8 mouse cellular contexts compared by ENCODE assay signal in the genomic region with DNA sequence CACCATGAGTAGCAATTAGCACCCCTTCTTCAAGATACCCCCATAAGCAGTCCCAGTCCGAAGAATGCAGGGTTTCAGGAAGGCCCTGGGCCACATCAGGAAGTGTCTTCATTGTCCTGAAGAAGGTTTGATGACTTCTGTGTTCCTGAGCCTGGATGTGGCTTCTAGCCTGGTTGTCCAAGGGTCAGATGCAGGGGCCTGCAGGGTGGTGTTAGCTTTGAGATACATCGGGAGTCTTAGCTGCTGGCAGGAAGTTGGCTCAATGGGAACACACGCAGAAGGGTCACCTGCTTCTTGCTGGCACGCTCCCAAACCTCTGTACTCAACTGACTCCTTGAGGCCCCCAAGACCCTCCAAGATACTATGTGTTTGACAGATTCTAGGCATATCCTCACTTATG. TPM values are rescaled to one million over a fixed set of nuclear protein-coding genes. Genes with fewer than 3 reads are reported as not detected.
DNase-seq lines count a peak whose midpoint lies in the region; ATAC-seq and TF ChIP-seq lines count a peak whose summit lies in the region.

No protein-coding gene starts in this region.

- 55% methylated on average over 4 of the region's 4 CpGs for WGBS in kidney, postnatal 0 days
- WGBS in embryonic facial prominence, embryonic 13.5 days = 64% methylated on average over 4 of the region's 4 CpGs
- WGBS in hindbrain, embryonic 16.5 days = 83% methylated on average over 4 of the region's 4 CpGs
- 74% methylated on average over 4 of the region's 4 CpGs for WGBS in midbrain, postnatal 0 days

- H3K9ac ChIP-seq in kidney, postnatal 0 days (ENCODE audit: low read depth, low read length) = 0 out of 2 replicates have a peak overlapping the region, but pooled peaks have one; percentile 49
- H3K9ac ChIP-seq in embryonic facial prominence, embryonic 13.5 days = peak overlapping the region; percentile 64
- peak overlapping the region; percentile 29; the same call in 1 of the 2 replicates for H3K9ac ChIP-seq in hindbrain, embryonic 16.5 days (ENCODE audit: low read depth, low read length)
- H3K9ac ChIP-seq in midbrain, postnatal 0 days (replicated peaks; ENCODE audit: low read length, poor library complexity, severe bottlenecking) = peak overlapping the region; percentile 33; the same call in 1 of the 2 replicates

- no peaks in the 10 kb centered on the region for H3K27me3 ChIP-seq in kidney, postnatal 0 days (ENCODE audit: insufficient read depth, low read length)
- H3K27me3 ChIP-seq in embryonic facial prominence, embryonic 13.5 days = no peaks in the 10 kb centered on the region
- H3K27me3 ChIP-seq in hindbrain, embryonic 16.5 days (replicated peaks; ENCODE audit: control insufficient read depth, insufficient read depth, low read length) = no peaks in the 10 kb centered on the region
- no peaks in the 10 kb centered on the region for H3K27me3 ChIP-seq in midbrain, postnatal 0 days (ENCODE audit: insufficient read depth, low read length)

- peaks cover 29% of the 10 kb centered on the region for H3K4me1 ChIP-seq in kidney, postnatal 0 days (replicated peaks; ENCODE audit: insufficient read depth, low read length)
- peaks cover 59% of the 10 kb centered on the region for H3K4me1 ChIP-seq in embryonic facial prominence, embryonic 13.5 days
- peaks cover 12% of the 10 kb centered on the region for H3K4me1 ChIP-seq in hindbrain, embryonic 16.5 days (ENCODE audit: control insufficient read depth, insufficient read depth, low read depth, low read length)
- H3K4me1 ChIP-seq in midbrain, postnatal 0 days (ENCODE audit: insufficient read depth, low read length) = no peaks in the 10 kb centered on the region

- no peak overlapping the region for H3K4me3 ChIP-seq in kidney, postnatal 0 days (replicated peaks; ENCODE audit: low read depth, low read length)
- H3K4me3 ChIP-seq in embryonic facial prominence, embryonic 13.5 days = no peak overlapping the region; the same call in 1 of the 2 replicates
- H3K4me3 ChIP-seq in hindbrain, embryonic 16.5 days (ENCODE audit: low read length) = no peak overlapping the region
- no peak overlapping the region for H3K4me3 ChIP-seq in midbrain, postnatal 0 days (ENCODE audit: low read depth, low read length)

- H3K9me3 ChIP-seq in kidney, postnatal 0 days (replicated peaks; ENCODE audit: low read length) = no peaks in the 10 kb centered on the region
- H3K9me3 ChIP-seq in embryonic facial prominence, embryonic 13.5 days = no peaks in the 10 kb centered on the region
- H3K9me3 ChIP-seq in hindbrain, embryonic 16.5 days (ENCODE audit: control insufficient read depth, low read length) = no peaks in the 10 kb centered on the region
- no peaks in the 10 kb centered on the region for H3K9me3 ChIP-seq in midbrain, postnatal 0 days (ENCODE audit: low read length)

- DNase-seq in kidney, postnatal 0 days (ENCODE audit: low spot score) = no peak
- no peak for DNase-seq in kidney, postnatal 25 days
- DNase-seq in midbrain, postnatal 0 days (ENCODE audit: low spot score) = no peak
- DNase-seq in right cerebral cortex, adult 2 months (ENCODE audit: low spot score in 2 of 2) = no peak
- no peak for DNase-seq in adrenal gland, adult 2 months

- no peak for TF ChIP-seq CTCF in kidney, postnatal 0 days (IDR thresholded peaks at IDR 0.05; ENCODE audit: low read depth)
- TF ChIP-seq CTCF in midbrain, postnatal 0 days (IDR thresholded peaks at IDR 0.05) = no peak

- no peak for ATAC-seq in kidney, postnatal 0 days (replicated peaks; ENCODE audit: low FRiP score, low read depth)
- no peak for ATAC-seq in embryonic facial prominence, embryonic 13.5 days (ENCODE audit: insufficient number of reproducible peaks, insufficient read depth, low FRiP score, low TSS enrichment, low read depth)
- no peak for ATAC-seq in hindbrain, embryonic 16.5 days
- ATAC-seq in midbrain, postnatal 0 days (ENCODE audit: low FRiP score) = no peak
- no peak for ATAC-seq in erythroid progenitor cell, adult 5-6 weeks (replicated peaks; ENCODE audit: low FRiP score, poor library complexity, severe bottlenecking)

- H3K27ac ChIP-seq in kidney, postnatal 0 days = peak overlapping the region; percentile 90
- H3K27ac ChIP-seq in embryonic facial prominence, embryonic 13.5 days = peak overlapping the region; percentile 96
- peak overlapping the region; percentile 62 for H3K27ac ChIP-seq in hindbrain, embryonic 16.5 days (ENCODE audit: low read depth, low read length)
- peak overlapping the region; percentile 70; the same call in 1 of the 2 replicates for H3K27ac ChIP-seq in midbrain, postnatal 0 days (ENCODE audit: low read depth, low read length)

- H3K4me2 ChIP-seq in kidney, postnatal 0 days (ENCODE audit: low read length) = no peak overlapping the region
- H3K4me2 ChIP-seq in embryonic facial prominence, embryonic 13.5 days = 0 out of 2 replicates have a peak overlapping the region, but pooled peaks have one; percentile 55
- H3K4me2 ChIP-seq in hindbrain, embryonic 16.5 days (ENCODE audit: low read length) = no peak overlapping the region
- H3K4me2 ChIP-seq in midbrain, postnatal 0 days (ENCODE audit: low read depth, low read length, poor library complexity, severe bottlenecking) = no peak overlapping the region

- H3K36me3 ChIP-seq in kidney, postnatal 0 days (ENCODE audit: insufficient read depth, low read length) = no peaks in the 10 kb centered on the region
- H3K36me3 ChIP-seq in embryonic facial prominence, embryonic 13.5 days = no peaks in the 10 kb centered on the region
- no peaks in the 10 kb centered on the region for H3K36me3 ChIP-seq in hindbrain, embryonic 16.5 days (ENCODE audit: control insufficient read depth, insufficient read depth, low read length)
- H3K36me3 ChIP-seq in midbrain, postnatal 0 days (ENCODE audit: insufficient read depth, low read length) = no peaks in the 10 kb centered on the region

RNA-seq across cellular contexts. Expression of a gene that starts 17.7 kb away (rescaled TPM):
- 199 and 202 TPM in 2 replicates for polyA plus RNA-seq in kidney, postnatal 0 days (2015; fragmentation: Nextera tagmentation; extraction: Ambion mirVana)
- polyA plus RNA-seq in embryonic facial prominence, embryonic 13.5 days (2015; fragmentation: Nextera tagmentation; extraction: Ambion mirVana) = 359 and 377 TPM in 2 replicates
- polyA plus RNA-seq in hindbrain, embryonic 16.5 days (2015; fragmentation: Nextera tagmentation; extraction: Ambion mirVana) = 81.7 and 99.9 TPM in 2 replicates
- 37.2 and 41.1 TPM in 2 replicates for total RNA-seq in midbrain, postnatal 0 days (2014; rRNA removed)
- polyA plus RNA-seq in midbrain, postnatal 0 days (2015; fragmentation: Nextera tagmentation; extraction: Ambion mirVana) = 52.6 and 57.0 TPM in 2 replicates
- 360 and 366 TPM in 2 replicates for total RNA-seq in erythroid progenitor cell, adult 5-6 weeks (2015; ENCODE audit: low replicate concordance)
- total RNA-seq in erythroid progenitor cell, adult 5-6 weeks (2017; ENCODE audit: low replicate concordance) = 181 and 222 TPM in 2 replicates
- total RNA-seq in adrenal gland, adult 2 months (2021) = 100 to 1,000 TPM; 326 to 471 TPM
- polyA plus RNA-seq in adrenal gland, adult 2 months (2012; rRNA removed) = 1,307 and 1,375 TPM in 2 replicates

RNA-seq across cellular contexts. Expression of a gene that starts 20.4 kb away (rescaled TPM):
- 21.4 and 24.9 TPM in 2 replicates for polyA plus RNA-seq in kidney, postnatal 0 days (2015; fragmentation: Nextera tagmentation; extraction: Ambion mirVana)
- polyA plus RNA-seq in embryonic facial prominence, embryonic 13.5 days (2015; fragmentation: Nextera tagmentation; extraction: Ambion mirVana) = 34.1 and 38.1 TPM in 2 replicates
- polyA plus RNA-seq in hindbrain, embryonic 16.5 days (2015; fragmentation: Nextera tagmentation; extraction: Ambion mirVana) = 20.0 and 20.5 TPM in 2 replicates
- total RNA-seq in midbrain, postnatal 0 days (2014; rRNA removed) = 15.1 and 25.1 TPM in 2 replicates
- polyA plus RNA-seq in midbrain, postnatal 0 days (2015; fragmentation: Nextera tagmentation; extraction: Ambion mirVana) = 11.5 and 12.3 TPM in 2 replicates
- 35.6 and 71.4 TPM in 2 replicates for total RNA-seq in erythroid progenitor cell, adult 5-6 weeks (2015; ENCODE audit: low replicate concordance)
- total RNA-seq in erythroid progenitor cell, adult 5-6 weeks (2017; ENCODE audit: low replicate concordance) = 54.4 and 71.9 TPM in 2 replicates
- total RNA-seq in adrenal gland, adult 2 months (2021) = 10 to 100 TPM; 19.5 to 19.8 TPM
- polyA plus RNA-seq in adrenal gland, adult 2 months (2012; rRNA removed) = 12.5 and 15.6 TPM in 2 replicates
